Mouse (Mus musculus) spleen, adult 2 months (tissue): Measurements from ENCODE around the gene Cdc34.

Experiments
- CTCF ChIP-seq: fragments of 200-500 bp; IDR thresholded peaks from 2 replicates; pipeline ENCODE4 v1.5.1; 2011; ENCODE audit warnings: mild to moderate bottlenecking, inconsistent platforms; ENCODE audit not compliant: insufficient read depth, insufficient read length, insufficient replicate concordance; ENCODE audit errors: extremely low read depth
- POLR2A ChIP-seq: fragments of 200-500 bp; IDR thresholded peaks from 2 replicates; pipeline ENCODE4 v1.6.1; 2011; ENCODE audit warnings: low read depth, low read length, inconsistent platforms

DNA sequence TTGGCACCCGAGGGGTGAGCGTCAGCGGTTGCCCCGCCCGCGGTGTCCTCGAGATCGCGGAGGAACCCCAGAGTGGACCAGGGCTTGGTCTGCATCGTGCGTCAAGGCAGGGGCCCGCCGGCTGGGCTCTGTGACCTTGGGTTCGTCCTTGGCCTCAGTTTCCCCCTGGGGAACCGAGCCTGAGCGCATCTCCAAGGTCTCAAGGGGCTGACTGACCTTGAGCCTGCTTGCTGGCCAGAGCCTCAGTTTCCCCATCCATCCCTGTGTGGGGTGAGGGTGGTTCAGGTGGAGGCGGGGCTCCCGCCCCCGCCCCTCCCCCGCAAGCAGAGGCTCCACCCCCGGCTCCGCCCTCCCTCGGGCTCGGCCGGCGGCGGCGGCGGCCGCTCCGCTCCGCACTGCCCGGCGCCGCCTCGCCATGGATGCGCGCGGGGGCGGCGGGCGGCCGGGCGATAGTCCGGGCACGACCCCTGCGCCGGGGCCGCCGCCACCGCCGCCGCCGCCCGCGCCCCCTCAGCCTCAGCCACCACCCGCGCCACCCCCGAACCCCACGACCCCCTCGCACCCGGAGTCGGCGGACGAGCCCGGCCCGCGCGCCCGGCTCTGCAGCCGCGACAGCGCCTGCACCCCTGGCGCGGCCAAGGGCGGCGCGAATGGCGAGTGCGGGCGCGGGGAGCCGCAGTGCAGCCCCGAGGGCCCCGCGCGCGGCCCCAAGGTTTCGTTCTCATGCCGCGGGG, 34.4 kb downstream of the Cdc34 start, which contains the start of gene Hcn2:
- TF ChIP-seq POLR2A (no peak), CTCF (no peak)
